Mouse (Mus musculus): Measurements from ENCODE around the gene Trappc5.

DNA sequence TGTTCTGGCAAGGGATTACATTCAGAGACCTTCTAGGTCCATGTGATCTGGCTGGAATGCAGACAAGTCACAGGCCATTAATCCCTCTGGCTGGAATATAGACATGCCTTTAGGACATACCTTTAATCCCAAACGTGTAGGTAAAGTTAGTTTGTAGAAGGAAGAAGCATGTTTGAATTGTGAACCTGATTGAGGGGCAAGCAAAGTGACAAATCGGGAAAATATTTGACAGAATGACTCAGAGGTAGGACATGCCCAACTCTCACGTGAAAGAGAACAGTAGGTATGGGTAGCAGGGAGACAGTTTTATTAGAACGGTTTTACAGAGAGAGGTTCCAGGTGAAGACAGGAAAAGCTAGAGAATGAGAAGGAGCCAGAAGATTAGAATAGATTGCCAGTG lies 28.5 kb upstream of the Trappc5 start:
- TF ChIP-seq MAX (IDR thresholded peaks at IDR 0.05; ENCODE audit: low read depth) (no peak), E2F4 (IDR thresholded peaks at IDR 0.05; ENCODE audit: insufficient read depth) (no peak), POLR2AphosphoS2 (IDR thresholded peaks at IDR 0.05; ENCODE audit: insufficient read length, low read depth) (no peak), MYOD1 (IDR thresholded peaks at IDR 0.05; ENCODE audit: control insufficient read depth in 1 of 3, insufficient read length in 2 of 3, low read depth in 2 of 3) (no peak), USF1 (IDR thresholded peaks at IDR 0.05; ENCODE audit: low read depth) (no peak)
